Mouse (Mus musculus): ENCODE data around the gene Tinf2.

The Tinf2 gene

DNA sequence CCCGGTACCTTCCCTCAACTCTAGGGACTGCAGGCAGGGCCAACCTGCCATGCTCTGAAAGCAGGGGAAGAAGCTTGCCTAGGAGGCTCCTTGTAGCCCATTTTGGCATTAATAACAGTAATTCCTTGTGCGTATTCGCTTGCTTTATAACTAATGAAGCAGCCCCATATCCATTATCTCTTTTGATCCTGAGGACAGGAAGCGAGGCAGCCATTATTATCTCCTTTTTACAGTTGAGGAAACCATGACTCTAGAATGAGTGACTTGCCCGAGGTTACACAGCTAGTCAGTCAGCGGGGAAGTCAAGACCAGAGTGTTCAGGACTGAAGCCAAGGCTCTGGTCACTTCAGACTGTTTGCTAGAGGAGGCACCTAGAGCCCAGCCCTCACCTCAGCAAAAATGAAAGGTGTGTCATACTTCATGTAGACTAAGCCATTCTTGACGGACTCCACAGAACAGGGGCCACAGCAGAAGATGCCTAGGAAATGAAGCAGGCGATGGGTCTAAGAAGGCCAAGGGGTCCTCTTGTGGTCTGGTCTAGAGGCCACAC, 24.5 kb upstream of the Tinf2 start:
- DNase-seq (ENCODE audit: low read depth, low spot score): no peak

- DNase-seq (ENCODE audit: low read depth, low spot score): no peak
Observed at GRCm38 (mm10) chr14:55702761-55703160, 21.1 kb upstream of the Tinf2 start.

- DNase-seq (ENCODE audit: low read depth, low spot score): no peak
Observed at GRCm38 (mm10) chr14:55701131-55701530, 19.5 kb upstream of the Tinf2 start.

DNA sequence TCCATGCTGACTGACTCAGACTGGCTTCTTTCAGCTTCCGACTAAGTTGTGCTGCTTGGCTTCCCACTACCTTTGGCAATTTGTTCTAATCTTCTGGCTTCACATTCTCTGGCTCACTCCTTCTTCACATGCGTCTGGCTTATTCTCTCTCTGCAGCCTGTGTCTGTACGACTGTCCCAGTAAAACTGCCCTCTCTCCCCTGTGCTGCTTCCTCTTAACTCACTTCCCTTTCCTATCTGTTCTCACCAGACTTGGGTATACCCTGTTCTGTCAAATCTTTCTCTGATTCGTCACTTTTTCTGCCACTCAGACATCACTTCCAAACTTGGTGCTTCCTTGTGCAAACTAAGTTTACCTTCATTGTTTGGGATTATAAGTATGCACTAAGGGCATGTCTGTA, 15.6 kb upstream of the Tinf2 start:
- no peak for DNase-seq (ENCODE audit: low read depth, low spot score)

DNA sequence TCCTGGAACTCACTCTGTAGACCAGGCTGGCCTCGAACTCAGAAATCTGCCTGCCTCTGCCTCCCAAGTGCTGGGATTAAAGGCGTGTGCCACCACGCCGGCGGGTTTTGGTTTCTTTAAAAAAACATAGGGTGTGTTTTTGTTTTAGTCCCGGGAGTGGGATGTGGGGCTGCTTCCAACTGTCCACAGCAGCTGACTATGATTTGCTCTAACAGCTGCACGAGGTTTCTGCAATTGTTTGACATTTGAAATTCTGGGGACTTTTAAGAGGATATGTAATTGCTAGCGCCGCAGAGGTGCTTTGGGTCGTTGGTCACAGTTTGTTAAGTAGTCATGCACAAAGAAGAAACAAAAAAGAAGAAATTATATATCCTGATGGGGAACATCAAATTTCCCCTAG, 7.8 kb upstream of the Tinf2 start:
- no peak for DNase-seq (ENCODE audit: low read depth, low spot score)

GRCm38 (mm10) chr14:55682118-55682493, 486 bp upstream of the Tinf2 start:
- no peak for DNase-seq (ENCODE audit: low read depth, low spot score)

GRCm38 (mm10) chr14:55677615-55678014, 4.0 kb downstream of the Tinf2 start:
- no peak for DNase-seq (ENCODE audit: low read depth, low spot score)

- no peak for DNase-seq (ENCODE audit: low read depth, low spot score)
Observed at GRCm38 (mm10) chr14:55672741-55673060, 8.9 kb downstream of the Tinf2 start.

GRCm38 (mm10) chr14:55671833-55672740, 9.5 kb downstream of the Tinf2 start, which contains the start of the genes Gmpr2 and Nedd8:
Gmpr2 (plus strand) TSS chr14:55671941.
Nedd8 (minus strand) TSS chr14:55672124.
- DNase-seq (ENCODE audit: low read depth, low spot score): peak; percentile 99

GRCm38 (mm10) chr14:55671486-55671832, 10.2 kb downstream of the Tinf2 start:
- DNase-seq (ENCODE audit: low read depth, low spot score): no peak

GRCm38 (mm10) chr14:55660636-55661035, 21.0 kb downstream of the Tinf2 start:
- DNase-seq (ENCODE audit: low read depth, low spot score): no peak

GRCm38 (mm10) chr14:55659960-55660573, 21.6 kb downstream of the Tinf2 start, which contains the start of gene Mdp1:
Mdp1 (minus strand) TSS chr14:55660508.
- DNase-seq (ENCODE audit: low read depth, low spot score): peak; percentile 89

- DNase-seq (ENCODE audit: low read depth, low spot score): no peak
Observed at GRCm38 (mm10) chr14:55658011-55658410, 23.6 kb downstream of the Tinf2 start.

DNA sequence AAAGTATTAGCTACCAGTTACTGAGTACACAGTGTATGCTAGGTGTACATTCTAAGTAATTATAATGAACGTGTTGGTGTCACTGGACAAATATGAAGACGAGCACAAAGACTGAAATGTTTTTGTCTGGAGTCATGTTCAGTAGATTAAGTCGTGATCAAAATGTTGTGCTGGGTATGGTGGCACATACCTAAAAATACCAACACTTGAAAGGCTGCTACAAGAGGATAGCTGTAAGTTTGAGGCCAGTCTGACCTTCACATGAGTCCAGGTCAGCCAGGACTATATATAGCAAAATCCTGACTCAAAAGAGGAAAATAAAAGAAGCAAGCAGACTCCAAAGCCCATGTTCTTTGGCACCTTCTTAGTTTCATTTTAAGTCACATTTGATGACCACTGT, 24.7 kb downstream of the Tinf2 start:
- no peak for DNase-seq (ENCODE audit: low read depth, low spot score)

- DNase-seq (ENCODE audit: low read depth, low spot score): no peak
Observed at GRCm38 (mm10) chr14:55651528-55651927, 30.1 kb downstream of the Tinf2 start.

- DNase-seq (ENCODE audit: low read depth, low spot score): no peak
Observed at GRCm38 (mm10) chr14:55649884-55650283, 31.7 kb downstream of the Tinf2 start, which contains the start of gene Tssk4. Tssk4 (plus strand) TSS chr14:55650184.

DNA sequence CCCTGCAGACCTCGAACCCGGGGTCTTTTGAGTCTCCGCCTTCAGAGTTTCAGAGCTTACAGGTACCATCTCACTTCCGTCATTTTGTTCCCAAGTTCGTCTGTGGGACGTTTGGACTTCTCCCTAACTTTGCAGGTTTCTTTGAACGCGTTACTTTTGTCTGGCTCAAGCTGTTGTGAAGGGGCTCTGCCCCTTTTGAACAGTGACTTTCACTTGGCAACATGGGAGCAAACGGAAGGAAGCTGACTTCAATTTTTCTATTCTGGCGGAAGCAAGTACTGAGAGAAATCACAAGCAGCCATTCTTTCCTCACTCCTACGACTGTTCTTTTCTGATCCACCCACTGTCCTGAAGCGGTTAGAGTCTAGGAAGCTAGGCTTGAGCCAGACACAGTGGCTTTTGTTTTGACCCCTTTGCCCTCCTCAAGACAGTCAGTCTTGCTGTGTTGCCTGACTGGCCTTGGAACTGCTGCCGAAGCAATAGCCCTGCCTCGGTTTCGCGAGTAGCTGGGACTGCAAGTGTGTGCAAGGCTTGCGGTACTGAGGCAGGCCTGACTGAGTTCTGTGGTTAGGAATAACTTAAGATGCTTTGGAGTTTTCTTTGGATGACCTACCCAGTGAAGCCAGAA, 37.2 kb downstream of the Tinf2 start:
- DNase-seq (ENCODE audit: low read depth, low spot score): no peak

GRCm38 (mm10) chr14:55643060-55643907, 38.3 kb downstream of the Tinf2 start, which contains the start of gene Tm9sf1:
Tm9sf1 (minus strand) TSS chr14:55643806.
- peak; percentile 73 for DNase-seq (ENCODE audit: low read depth, low spot score)

DNA sequence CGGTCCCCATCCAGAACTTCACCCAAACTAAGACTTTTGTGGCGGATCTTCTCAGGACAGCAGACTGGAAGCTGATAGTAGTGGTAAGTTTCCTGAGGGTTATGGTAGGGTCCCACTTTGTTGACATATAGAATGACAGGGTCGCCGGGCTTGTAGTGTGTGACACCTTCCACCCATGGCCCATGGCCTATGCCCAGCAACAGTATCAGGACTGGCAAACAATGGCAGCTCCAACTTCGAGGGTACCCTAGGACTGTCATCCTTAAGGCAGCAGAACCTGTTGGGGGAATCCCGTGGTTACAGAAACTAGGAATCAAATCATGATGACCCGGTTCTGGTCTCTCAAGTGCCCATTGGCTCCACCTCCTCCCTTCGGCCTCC, 39.0 kb downstream of the Tinf2 start:
- DNase-seq (ENCODE audit: low read depth, low spot score): no peak

DNA sequence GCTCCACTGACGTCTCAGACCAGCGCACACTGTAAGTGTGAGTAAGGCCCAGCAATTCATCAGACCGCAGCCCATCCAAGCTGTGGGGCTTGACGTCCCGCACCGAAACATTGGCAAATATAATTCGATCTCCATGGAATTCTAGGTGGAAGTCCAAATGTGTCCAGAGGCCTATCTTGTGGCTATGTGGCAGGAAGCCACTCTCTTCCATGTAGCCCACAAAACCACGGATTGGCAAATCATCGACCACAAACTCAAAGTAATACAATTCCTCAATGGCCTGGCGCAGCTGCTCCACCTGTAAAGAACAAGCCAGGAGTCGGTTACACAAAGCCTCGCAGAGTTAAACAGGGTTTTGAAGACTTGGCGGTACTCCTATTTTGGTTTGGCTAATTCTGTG, 40.3 kb downstream of the Tinf2 start:
- DNase-seq (ENCODE audit: low read depth, low spot score): no peak

DNA sequence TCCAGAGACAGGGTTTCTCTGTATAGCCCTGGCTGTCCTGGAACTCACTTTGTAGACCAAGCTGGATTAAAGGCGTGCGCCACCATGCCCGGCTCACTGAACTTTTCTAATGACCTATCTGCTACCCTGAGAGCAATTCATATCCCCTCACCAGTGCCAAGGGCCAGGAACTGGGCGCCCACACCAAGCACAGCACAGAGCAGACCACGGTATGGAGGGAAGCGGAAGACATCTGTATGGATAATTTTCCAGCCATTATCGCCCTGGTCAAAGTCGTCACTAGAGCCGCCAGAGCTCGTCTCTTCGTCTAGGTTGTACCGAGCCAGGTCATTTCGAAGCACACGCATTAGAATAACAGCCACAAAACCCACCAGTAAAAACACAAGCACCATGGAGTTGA, 40.8 kb downstream of the Tinf2 start:
- DNase-seq (ENCODE audit: low read depth, low spot score): no peak
